Mouse (Mus musculus): ENCODE results near the gene Zbtb34. TPM values are rescaled to one million over a fixed set of nuclear protein-coding genes. Genes with fewer than 3 reads are reported as not detected.

The Zbtb34 gene
- total RNA-seq, 2 experiments from 2014 or later, result 3.5 to 13.7 TPM

DNA sequence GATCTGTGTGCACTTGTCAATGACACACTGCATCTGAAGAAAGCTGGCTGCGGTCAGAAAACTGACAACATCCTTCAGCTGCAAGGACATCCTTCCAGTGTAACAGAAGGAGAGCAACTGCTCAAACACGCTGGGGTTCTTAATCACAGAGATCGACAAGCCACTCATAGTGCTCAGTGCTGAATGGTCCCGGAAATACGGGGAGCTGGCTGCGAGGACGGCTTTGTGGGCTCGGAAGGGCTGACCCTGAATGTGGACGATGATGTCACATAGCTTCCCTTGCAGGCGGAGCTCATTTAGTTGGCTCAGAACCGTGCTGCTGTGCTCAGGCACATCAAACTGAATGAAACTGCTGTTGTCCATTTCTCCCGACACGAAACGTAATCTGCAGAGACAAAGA is 19.0 kb downstream of the Zbtb34 start:
- no peak for ATAC-seq (replicated peaks; ENCODE audit: low FRiP score, low TSS enrichment, poor library complexity, severe bottlenecking)

GRCm38 (mm10) chr2:33403511-33404003 is 27.6 kb downstream of the Zbtb34 start:
- peak; percentile 48; the same call in 1 of the 2 replicates for ATAC-seq (replicated peaks; ENCODE audit: low FRiP score, low TSS enrichment, poor library complexity, severe bottlenecking)

GRCm38 (mm10) chr2:33402638-33403037 is 28.5 kb downstream of the Zbtb34 start:
- ATAC-seq (replicated peaks; ENCODE audit: low FRiP score, low TSS enrichment, poor library complexity, severe bottlenecking), result peak; percentile 31

GRCm38 (mm10) chr2:33402236-33402635 is 28.9 kb downstream of the Zbtb34 start:
- peak; percentile 36; the same call in 1 of the 2 replicates for ATAC-seq (replicated peaks; ENCODE audit: low FRiP score, low TSS enrichment, poor library complexity, severe bottlenecking)

DNA sequence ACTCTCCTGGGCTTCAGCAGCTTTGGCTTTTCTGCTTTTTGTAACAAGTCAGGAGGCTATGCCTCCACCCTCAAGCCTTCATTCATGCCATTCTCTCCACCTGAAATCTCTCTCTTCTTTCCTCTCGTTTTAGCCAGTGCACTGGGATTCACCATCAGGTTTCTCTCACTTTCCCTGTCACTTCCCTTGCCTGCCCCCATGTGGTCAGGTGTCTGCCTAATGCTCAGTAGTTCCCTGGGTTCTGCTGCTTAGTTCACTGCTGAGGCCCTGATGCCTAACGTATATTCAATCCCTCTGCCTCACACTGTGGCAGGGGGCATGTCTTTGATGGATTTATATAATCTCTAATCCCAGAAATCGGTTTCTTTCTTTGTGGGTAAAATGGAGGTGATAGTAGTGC is 29.9 kb downstream of the Zbtb34 start:
- ATAC-seq (replicated peaks; ENCODE audit: low FRiP score, low TSS enrichment, poor library complexity, severe bottlenecking), result no peak

- ATAC-seq (replicated peaks; ENCODE audit: low FRiP score, low TSS enrichment, poor library complexity, severe bottlenecking), result no peak
These were observed 30.6 kb downstream of the Zbtb34 start for GRCm38 (mm10) chr2:33400541-33400940.

DNA sequence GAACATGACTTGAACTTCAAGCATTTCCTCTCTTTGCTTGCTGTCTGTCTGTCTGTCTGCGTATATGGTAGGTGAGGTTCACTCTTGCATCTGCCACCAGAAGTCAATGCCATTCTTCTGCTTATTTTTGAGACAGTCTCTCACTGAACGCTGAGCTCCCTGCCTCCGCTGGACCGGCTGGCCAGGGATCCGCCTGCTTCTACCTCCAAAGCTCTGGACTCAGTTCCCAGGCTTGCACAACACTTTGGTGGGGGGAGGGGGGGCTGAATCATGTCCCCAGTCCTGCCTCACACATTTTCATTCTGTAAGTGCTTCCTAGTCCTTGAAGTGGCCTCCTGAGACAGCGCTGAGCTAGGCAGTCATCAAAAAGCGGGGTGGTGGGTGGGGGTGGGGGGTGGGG is 32.0 kb downstream of the Zbtb34 start:
- ATAC-seq (replicated peaks; ENCODE audit: low FRiP score, low TSS enrichment, poor library complexity, severe bottlenecking), result no peak

DNA sequence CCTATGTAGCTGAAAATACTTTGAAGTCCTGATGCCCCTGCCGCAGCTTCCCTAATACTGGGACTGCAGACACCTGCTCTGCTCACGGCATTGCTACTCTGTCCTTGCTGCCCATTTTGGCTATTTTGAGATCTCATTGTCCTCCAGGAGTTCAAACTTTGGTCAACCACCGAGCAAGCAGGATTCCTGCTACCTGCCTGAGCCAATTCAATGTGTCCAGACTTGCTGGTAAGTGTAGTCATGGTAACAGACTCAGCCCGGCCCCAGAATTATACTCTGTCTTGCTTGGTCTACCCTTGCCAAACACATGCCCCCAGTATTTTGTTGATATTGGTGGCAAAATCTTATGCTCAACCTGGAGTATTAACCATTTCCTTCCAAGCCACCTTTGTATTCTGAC is 34.1 kb downstream of the Zbtb34 start:
- no peak for ATAC-seq (replicated peaks; ENCODE audit: low FRiP score, low TSS enrichment, poor library complexity, severe bottlenecking)

DNA sequence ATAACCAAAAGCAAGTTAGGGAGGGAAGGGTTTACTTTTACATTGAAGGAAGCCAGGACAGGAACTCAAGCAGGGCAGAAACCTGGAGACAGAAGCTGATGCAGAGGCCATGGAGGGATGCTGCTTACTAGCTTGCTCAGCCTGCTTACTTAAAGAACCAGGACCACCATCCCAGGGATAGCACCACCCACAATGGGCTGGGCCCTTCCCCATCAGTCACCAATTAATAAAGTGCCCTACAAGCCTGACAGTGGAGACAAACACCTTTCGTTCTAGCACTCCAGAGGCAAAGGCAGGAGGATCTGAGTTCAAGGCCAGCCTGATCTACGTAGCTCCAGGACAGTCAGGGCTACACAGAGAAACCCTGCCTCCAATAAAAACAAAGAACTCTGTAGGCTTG is 36.1 kb downstream of the Zbtb34 start:
- ATAC-seq (replicated peaks; ENCODE audit: low FRiP score, low TSS enrichment, poor library complexity, severe bottlenecking), result no peak

GRCm38 (mm10) chr2:33393951-33394635 is 37.0 kb downstream of the Zbtb34 start:
- ATAC-seq (replicated peaks; ENCODE audit: low FRiP score, low TSS enrichment, poor library complexity, severe bottlenecking), result no peak

GRCm38 (mm10) chr2:33393021-33393420 is 38.1 kb downstream of the Zbtb34 start:
- ATAC-seq (replicated peaks; ENCODE audit: low FRiP score, low TSS enrichment, poor library complexity, severe bottlenecking), result no peak

- no peak for ATAC-seq (replicated peaks; ENCODE audit: low FRiP score, low TSS enrichment, poor library complexity, severe bottlenecking)
These were observed 59.3 kb downstream of the Zbtb34 start for GRCm38 (mm10) chr2:33371648-33372408.

DNA sequence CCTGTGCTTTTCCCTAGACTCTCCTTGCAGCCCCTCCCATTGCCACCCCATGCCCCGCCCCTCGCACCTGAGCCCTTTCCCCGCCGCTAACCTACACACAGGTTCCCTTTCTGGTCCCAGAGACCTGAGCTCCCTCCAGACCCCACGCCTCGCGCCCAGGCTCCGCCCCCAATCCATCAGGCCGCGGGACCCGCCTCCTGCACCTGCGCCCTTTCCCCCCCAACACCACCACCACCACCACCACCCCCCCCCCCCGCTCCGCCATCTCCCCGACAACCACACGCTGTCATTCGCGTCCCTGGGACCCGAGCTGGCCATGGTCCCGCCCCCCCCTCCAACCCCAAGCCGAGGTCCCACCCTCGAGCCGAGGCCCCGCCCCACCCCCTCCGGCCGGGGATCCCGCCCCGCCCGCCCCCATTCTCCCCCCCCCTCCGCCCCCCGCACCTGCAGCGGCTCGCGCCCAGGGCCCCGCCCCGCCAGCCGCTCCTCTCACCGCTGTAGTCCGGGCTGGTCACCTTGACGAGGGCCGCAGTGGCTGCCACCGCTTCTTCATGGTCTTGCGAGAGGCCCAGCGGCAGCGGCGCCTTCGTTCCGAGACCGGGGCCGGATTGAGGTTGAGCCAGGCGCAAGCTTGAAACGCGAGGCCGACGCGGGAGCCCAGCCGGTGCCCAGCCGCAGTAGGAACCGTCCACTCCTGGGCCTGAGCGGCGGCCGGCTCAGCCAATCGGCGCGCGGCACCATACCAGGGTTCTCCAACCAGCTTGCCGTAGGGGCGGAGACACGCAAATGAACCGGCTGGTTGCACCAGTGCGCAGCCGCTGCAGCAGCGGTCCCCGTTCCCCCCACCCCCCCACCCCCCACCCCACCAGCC is 60.1 kb downstream of the Zbtb34 start, which contains the start of gene Ralgps1:
TSS of gene Ralgps1 (minus strand) at position 710 of the 871 bp plus-strand sequence.
- peak; percentile 99 for ATAC-seq (replicated peaks; ENCODE audit: low FRiP score, low TSS enrichment, poor library complexity, severe bottlenecking)

GRCm38 (mm10) chr2:33370276-33370776 is 60.8 kb downstream of the Zbtb34 start:
- no peak for ATAC-seq (replicated peaks; ENCODE audit: low FRiP score, low TSS enrichment, poor library complexity, severe bottlenecking)

- no peak for ATAC-seq (replicated peaks; ENCODE audit: low FRiP score, low TSS enrichment, poor library complexity, severe bottlenecking)
These were observed 61.7 kb downstream of the Zbtb34 start for GRCm38 (mm10) chr2:33369453-33369852.

- ATAC-seq (replicated peaks; ENCODE audit: low FRiP score, low TSS enrichment, poor library complexity, severe bottlenecking), result no peak
These were observed 62.6 kb downstream of the Zbtb34 start for GRCm38 (mm10) chr2:33368486-33368885.

DNA sequence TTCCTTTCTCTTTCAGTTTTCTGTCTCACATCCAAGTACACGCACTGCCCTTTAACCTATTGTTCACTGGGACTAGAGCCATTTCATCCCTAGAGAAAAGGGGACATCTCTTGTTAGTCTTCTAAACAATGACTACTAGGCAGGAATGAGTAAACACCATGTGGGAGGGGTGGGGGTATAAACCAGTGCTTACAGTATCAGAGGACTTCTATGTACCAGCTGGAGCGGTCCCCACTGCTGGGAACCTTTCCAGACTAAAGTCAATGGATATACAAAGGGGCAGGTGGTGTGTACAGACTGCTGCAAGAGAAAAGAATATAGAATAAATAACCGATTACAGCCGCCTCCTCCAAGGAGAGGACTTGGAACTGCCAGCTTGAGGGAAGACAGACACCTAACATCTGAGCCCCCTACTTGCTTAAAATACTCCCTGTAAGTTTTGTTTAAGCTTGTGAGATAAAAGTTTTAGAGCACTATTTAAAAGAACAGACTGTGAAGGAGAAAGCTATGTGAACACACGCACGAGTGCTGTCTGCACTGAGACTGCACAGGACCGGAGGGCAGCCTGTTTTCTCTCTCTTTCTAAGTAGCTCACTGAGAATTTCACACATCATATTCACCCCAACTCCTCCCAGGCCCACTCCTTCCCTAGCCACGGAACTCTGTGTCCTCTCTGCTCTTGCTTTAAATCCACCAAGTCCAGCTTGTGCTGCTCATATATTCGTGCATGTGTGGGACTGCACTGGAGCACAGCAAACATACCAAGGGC is 65.2 kb downstream of the Zbtb34 start:
- no peak for ATAC-seq (replicated peaks; ENCODE audit: low FRiP score, low TSS enrichment, poor library complexity, severe bottlenecking)

DNA sequence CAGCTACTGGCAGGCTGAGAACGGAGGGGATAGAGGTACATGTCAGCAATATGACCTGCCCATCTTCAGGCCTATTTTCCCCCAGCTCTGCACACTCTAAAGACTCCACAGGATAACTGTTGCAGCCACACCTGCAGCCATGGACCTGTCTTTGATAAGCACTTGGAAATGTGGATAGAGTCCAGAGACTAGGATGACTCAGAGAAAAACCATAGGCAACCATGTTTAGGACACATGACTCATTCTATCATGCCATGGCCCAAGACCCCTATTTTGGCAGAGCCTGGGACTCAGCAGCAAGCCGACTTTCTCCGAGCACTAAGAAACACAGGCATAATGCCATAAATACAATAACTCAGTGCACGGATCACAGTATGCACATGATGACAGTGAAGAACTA is 66.5 kb downstream of the Zbtb34 start:
- ATAC-seq (replicated peaks; ENCODE audit: low FRiP score, low TSS enrichment, poor library complexity, severe bottlenecking), result no peak

DNA sequence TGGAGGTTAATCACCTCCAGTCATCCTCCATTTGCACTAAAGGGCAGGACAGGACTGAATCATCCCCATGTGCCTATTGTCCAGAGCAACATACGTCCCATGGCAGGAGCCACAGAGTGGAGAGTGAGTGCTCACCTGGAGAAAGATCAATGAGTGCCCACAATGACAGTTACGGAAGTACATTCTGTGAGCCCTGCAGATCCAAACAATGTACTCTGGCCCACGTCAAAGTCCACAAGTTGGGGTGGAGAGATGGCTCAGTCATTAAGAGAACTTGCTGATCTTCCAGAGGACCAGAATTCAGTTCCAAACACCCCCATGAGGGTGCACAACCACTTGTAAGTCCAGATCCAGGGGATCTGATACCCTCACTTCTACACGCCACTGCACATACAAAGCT is 67.2 kb downstream of the Zbtb34 start:
- ATAC-seq (replicated peaks; ENCODE audit: low FRiP score, low TSS enrichment, poor library complexity, severe bottlenecking), result no peak
